Mouse (Mus musculus) liver, postnatal 0 days (tissue): ENCODE measurements around the gene Pagr1b.

Experiments used
- CTCF ChIP-seq: sonication (generic); IDR thresholded peaks from 2 replicates; pipeline ENCODE4 v1.5.1; 2016; ENCODE audit warnings: antibody characterized with exemption, low read depth
- EP300 ChIP-seq: IDR thresholded peaks from 2 replicates; pipeline ENCODE4 v1.6.1; 2016; ENCODE audit warnings: antibody characterized with exemption, low read depth, mild to moderate bottlenecking

GRCm38 (mm10) chr7:127003620-127004019 lies 12.7 kb downstream of the Pagr1b start:
- TF ChIP-seq CTCF (no peak), EP300 (no peak)
